Mouse (Mus musculus) right cerebral cortex, postnatal 14 days (tissue): ENCODE data around the gene Gatb.

Source experiments
- DNase-seq: peaks from one replicate; pipeline ENCODE4 v3.0.0; 2022

The Gatb gene

GRCm38 (mm10) chr3:85599526-85599925 is 25.6 kb downstream of the Gatb start:
- no peak for DNase-seq

DNA sequence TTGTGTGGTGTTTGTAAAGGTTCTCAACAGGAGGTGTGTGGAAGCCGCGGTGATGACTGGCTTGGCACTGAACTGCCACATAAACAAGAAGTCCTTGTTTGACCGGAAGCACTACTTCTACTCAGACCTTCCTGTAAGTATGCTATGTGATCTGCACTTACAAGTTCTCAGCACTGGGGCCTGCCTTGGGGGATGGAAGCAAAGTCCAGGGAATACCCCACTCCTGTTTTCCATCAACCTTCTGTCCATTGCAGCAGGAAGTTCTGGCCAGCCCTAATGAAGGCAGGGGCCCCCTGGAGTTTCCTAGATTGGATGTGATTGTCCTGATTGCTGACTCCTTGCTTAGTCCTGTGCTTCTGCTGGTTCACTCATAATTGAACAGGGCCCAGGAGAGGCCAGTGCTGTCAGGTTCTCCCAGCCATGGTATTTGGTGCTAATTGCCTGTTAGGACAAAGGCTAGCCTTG is 28.0 kb downstream of the Gatb start:
- DNase-seq = no peak

- DNase-seq = no peak
These were observed 29.9 kb downstream of the Gatb start for GRCm38 (mm10) chr3:85603811-85604210.

GRCm38 (mm10) chr3:85606912-85607311 is 33.0 kb downstream of the Gatb start:
- DNase-seq = no peak

- no peak for DNase-seq
These were observed 33.8 kb downstream of the Gatb start for GRCm38 (mm10) chr3:85607753-85608152.

DNA sequence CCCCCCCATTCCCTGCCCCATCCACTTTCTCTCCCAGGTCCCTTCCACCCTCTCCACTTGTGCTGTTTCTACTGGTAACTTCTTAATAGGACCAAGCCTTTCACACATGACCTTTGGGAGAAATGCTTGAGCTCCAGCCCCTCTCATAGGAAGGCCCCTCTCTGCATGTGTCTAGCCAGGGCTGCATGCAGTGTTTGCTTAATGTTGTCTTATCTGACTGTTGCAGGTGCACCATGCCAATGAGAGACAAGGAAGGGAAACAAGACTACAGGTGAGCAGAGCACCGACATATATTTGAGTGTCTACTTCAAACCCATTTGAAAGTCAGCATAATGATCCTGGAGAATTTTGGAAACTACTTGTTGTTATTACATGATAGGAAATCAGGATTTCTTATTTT is 42.5 kb downstream of the Gatb start:
- DNase-seq = no peak

GRCm38 (mm10) chr3:85618885-85619284 is 45.0 kb downstream of the Gatb start:
- no peak for DNase-seq

DNA sequence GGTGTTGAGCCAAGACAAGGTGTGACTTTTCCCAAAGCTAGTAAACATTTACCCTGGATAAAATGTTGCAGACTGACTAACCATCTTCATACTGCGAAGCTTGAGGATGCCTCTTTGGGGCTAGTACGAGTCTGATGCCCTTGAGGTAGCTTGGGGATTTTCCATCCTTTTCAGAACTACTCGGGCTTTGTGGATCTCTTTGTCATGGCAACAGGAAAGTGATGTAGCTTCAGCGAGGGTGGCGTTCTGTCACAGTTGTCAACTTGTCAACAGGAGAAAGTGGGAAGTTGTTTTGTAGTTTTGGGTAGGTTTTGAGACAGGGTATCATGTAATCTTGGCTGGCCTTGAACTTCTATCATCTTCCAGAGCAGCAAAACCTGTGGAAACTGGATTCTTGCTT is 45.4 kb downstream of the Gatb start:
- no peak for DNase-seq

- DNase-seq = no peak
These were observed 45.8 kb downstream of the Gatb start for GRCm38 (mm10) chr3:85619751-85620150.

DNA sequence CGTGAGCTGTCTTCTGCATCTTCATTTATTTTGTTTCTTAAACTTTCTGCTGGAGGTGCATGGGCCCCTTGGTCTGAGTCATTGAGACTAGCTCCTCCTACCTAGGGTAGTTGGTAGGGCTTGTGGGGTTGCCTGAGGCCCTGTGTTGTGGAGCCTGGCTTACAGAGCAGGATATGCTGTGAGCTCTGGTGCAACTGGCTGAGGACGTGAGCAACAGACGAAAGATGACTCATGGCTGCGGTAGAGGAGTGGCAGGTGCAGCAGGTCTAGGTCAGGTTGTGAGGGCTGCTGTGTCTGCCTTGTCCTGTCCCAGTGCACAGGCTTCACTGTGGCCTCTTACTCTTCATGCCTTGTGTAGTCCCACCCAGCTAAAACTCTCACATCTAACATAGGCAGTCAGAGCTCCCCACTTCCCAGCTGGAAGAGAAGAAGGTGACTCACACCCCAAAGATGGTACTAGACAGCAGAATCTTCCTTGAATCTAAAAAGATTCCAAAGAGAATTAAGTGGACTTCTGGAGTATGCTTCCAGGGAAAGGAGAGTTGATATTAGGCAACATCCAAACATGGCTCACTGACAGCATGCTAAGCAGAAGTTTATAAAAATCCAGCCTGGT is 56.1 kb downstream of the Gatb start:
- no peak for DNase-seq

GRCm38 (mm10) chr3:85633733-85634132 is 59.8 kb downstream of the Gatb start:
- DNase-seq = no peak

DNA sequence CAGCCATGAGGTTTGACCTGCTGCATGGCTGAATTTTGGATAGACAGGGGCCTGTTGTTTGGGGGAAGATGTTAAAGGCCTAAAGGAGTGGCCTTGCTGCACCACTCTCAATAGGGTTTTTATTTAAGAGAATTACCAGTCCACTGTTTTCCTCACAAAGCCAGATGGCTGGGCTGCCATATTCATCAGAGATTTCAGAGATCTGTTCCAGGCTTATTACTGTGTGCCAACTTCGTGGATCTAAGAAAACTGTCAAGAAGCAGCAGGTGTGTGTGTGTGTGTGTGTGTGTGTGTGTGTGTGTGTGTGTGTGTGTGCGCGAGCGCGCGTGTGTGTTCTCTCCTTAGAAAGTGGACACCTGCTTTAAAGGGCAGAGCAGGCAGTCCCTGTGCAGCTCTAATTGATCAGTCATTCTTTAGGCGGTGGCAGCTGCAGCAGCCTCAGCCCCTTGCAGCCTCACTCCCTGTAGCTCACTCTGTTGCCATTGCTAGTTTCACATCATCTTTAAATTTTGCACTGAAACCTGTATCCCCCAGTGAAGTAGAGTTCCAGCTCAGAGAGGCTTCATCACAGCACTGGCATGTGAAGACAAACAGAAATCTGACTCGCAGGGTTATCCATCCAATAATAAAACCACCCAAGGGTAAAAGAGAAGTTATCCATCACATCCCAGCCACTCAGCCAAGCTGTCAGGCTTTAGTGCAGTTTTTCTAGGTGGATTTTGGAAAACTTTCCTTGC is 60.6 kb downstream of the Gatb start:
- DNase-seq = no peak

DNA sequence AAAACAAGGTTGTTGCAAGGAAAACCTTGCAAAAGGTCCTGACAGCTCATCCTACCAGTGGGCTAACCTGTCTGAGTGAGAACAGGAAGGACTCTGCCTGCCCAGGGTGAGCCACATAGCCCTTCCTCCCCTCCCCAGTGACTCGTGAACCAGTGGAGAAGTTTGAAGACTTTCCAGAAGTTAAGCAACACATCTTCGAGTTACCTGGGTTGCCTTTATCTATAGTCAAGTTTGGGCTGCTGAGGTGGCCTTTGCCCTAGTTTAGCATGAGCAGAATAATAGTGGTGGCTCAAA is 61.2 kb downstream of the Gatb start:
- no peak for DNase-seq

DNA sequence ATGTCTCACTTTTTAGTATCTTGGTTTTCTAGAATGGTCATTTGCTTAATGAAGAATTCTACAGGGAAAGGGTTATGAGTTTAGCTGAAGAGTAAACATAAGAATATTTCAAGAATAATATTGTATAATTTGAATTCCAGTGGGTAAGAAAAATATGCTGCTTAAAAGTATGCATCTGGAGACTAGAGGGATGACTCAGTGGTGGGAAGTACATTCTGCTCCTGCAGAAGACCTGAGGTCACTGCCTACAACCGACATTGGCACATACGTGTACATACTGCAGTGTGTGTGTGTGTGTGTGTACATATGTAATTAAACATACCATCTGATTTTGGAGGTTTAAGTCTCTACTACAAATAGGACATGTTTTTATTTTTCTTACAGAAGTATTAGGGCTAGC is 61.7 kb downstream of the Gatb start:
- DNase-seq = no peak

DNA sequence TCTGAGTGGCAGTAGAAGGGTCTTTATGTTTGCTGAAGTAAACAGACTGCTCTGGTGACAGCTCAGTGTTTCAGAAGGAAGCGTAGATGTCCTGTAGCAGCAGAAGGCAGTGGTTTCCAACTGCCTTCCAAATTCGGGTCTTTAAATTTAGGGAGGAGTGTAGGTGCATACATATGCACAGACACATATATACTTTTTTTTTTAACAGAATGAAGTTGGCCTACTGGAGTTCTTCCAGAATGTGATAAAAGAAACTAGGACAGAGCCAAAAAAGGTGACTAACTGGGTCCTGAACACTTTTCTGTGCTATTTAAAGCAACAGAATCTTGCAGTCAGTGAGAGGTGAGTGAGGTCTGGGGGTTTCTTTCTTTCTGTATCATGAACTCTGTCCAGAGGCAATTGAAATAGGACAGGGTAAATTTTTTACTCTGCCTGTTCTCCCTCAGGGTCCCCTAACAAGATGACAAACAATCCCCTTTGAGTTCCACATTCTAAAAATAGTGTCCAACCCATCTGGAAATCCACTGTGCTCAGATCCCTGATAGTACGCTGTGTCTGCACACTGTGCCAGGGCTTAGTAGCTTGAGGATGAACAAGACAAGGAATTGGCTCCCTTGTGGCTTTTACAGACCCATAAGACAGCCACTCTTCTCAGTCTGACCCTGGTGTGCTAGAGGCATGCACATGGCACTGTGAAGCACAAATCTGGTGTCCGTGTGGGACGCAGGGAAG is 63.0 kb downstream of the Gatb start:
- DNase-seq = no peak

- no peak for DNase-seq
These were observed 67.8 kb downstream of the Gatb start for GRCm38 (mm10) chr3:85641751-85642150.

GRCm38 (mm10) chr3:85644814-85645213 is 70.9 kb downstream of the Gatb start:
- DNase-seq = no peak

GRCm38 (mm10) chr3:85645517-85646004 is 71.6 kb downstream of the Gatb start:
- no peak for DNase-seq

DNA sequence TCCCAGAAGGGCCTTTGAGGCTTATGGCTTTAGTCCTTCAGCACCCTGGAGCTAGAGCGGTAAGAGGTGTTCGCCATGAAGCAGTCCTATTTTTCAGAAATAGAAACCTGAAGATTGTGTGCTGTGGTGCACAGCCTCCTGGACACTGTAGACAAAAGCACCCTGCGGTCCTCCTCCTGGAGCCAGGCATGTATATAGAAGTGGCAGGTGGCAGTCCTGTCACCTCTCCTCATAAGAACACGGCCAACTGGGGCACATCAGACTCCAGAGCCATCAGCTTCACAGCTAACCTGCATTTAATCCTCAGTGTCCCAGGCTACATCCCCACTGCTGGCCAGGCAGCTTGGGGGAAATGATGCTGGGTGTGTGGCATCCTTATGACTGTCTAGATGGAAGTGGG is 75.3 kb downstream of the Gatb start:
- DNase-seq = no peak

- no peak for DNase-seq
These were observed 79.1 kb downstream of the Gatb start for GRCm38 (mm10) chr3:85652727-85653665.

DNA sequence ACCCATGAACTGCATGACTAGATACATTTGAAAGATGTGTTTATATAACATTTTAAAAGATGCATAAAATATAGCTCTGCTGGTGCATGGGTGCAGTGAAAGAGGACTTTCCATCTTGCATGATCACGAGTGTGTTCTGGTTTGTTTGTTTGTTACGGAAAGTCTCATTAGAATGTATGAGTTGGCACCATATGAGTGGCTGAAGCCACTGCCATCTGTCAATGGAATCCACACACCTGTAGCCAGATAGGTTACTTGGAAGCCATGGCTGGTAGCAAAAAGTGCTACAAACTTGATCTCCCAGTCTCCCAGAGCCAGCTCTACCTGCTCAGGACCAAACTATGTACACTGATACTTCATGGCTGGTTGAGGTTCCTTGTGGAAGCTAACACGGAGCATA is 81.6 kb downstream of the Gatb start:
- DNase-seq = no peak

DNA sequence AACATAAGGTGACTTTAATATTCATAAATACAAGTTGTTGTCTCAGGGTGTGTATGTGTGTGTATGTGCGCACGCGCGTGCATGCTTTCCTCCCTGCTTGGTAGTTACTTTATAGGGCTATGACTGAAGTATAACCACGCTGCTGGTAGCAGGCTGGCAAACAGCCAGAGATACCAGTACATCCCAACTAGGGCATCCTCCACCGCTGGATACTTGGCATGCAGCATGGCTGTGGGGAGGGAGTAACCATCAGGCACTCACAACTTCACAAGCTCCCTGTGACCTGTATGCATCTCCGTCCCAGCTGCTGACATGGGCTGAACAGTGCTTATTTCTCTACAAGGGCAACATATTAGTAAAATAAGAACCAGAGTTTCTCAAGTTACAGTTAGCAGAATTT is 85.8 kb downstream of the Gatb start:
- DNase-seq = no peak
